Mouse (Mus musculus) thymus, adult 2 months (tissue): Measurements from ENCODE around the gene Rbms3. TPM values are rescaled to one million over a fixed set of nuclear protein-coding genes. Genes with fewer than 3 reads are reported as not detected.

Experiments
- DNase-seq: peaks from one replicate; pipeline ENCODE4 v3.0.0; 2021
- H3K27ac ChIP-seq: fragments of 200-500 bp; 2 replicates; pipeline ENCODE4 v1.5.1; 2012; ENCODE audit warnings: low read length, control low read depth; ENCODE audit not compliant: control insufficient read depth, insufficient read depth
- H3K27me3 ChIP-seq: fragments of 200-500 bp; 2 replicates; pipeline ENCODE4 v1.6.1; 2012; ENCODE audit warnings: mild to moderate bottlenecking, low read length, moderate library complexity, mixed read lengths; ENCODE audit not compliant: control insufficient read depth, insufficient read depth
- H3K36me3 ChIP-seq: fragments of 200-500 bp; 2 replicates; pipeline ENCODE4 v1.6.1; 2012; ENCODE audit warnings: mild to moderate bottlenecking, low read length, moderate library complexity; ENCODE audit not compliant: control insufficient read depth, insufficient read depth
- H3K4me1 ChIP-seq: fragments of 200-500 bp; replicated peaks from 2 replicates; pipeline ENCODE4 v1.6.1; 2012; ENCODE audit warnings: low read length; ENCODE audit not compliant: control insufficient read depth, insufficient read depth
- H3K4me3 ChIP-seq: fragments of 200-500 bp; 2 replicates; pipeline ENCODE4 v1.5.1; 2012; ENCODE audit warnings: mild to moderate bottlenecking, low read length, control low read depth, moderate library complexity; ENCODE audit not compliant: control insufficient read depth, insufficient read depth
- CTCF ChIP-seq: fragments of 200-500 bp; IDR thresholded peaks from 2 replicates; pipeline ENCODE4 v1.5.1; 2012; ENCODE audit warnings: mild to moderate bottlenecking, control low read depth, low read length, moderate library complexity, borderline replicate concordance; ENCODE audit not compliant: control insufficient read depth, poor library complexity, insufficient read depth; ENCODE audit errors: extremely low read depth
- POLR2A ChIP-seq: fragments of 200-500 bp; IDR thresholded peaks from 2 replicates; pipeline ENCODE4 v1.6.1; 2012; ENCODE audit warnings: mild to moderate bottlenecking, low read length, control low read depth, moderate library complexity; ENCODE audit not compliant: control insufficient read depth, poor library complexity, insufficient read depth; ENCODE audit errors: extremely low read depth
- WGBS: fragments of 180-500 bp; shearing (Covaris S2); methylation state at CpG from one replicate; pipeline ENCODE4 v1.1.7; 2018; 5-methylcytosine and 5-hydroxymethylcytosine counted together
- polyA plus RNA-seq: library from polyadenylated mRNA; depleted of rRNA; stranded (reverse); fragments of >200 nt; gene quantifications from 2 replicates; pipeline ENCODE4 v1.2.3, GENCODE M21; 2012

Rbms3 gene
- polyA plus RNA-seq, 1 experiment, result 10.9 TPM

GRCm38 (mm10) chr9:117404621-117405020 is 225.1 kb downstream of the Rbms3 start:
- Histone ChIP-seq H3K27me3 (no peaks in the 10 kb centered on the region), H3K36me3 (no peaks in the 10 kb centered on the region), H3K27ac (no peak overlapping the region), H3K4me3 (no peak overlapping the region), H3K4me1 (no peaks in the 10 kb centered on the region)
- 72% methylated on average over 4 of the region's 4 CpGs for WGBS
- DNase-seq, result no peak
- no peak for TF ChIP-seq POLR2A
- no peak for TF ChIP-seq CTCF

GRCm38 (mm10) chr9:117400262-117400671 is 229.4 kb downstream of the Rbms3 start:
- H3K27ac ChIP-seq, result no peak overlapping the region
- TF ChIP-seq CTCF (no peak), POLR2A (no peak)
- no peaks in the 10 kb centered on the region for H3K27me3 ChIP-seq
- H3K36me3 ChIP-seq, result no peaks in the 10 kb centered on the region
- H3K4me1 ChIP-seq, result no peaks in the 10 kb centered on the region
- DNase-seq, result no peak
- no peak overlapping the region for H3K4me3 ChIP-seq
- 4% methylated on average over 7 of the region's 7 CpGs for WGBS

- TF ChIP-seq POLR2A (no peak), CTCF (no peak)
- H3K4me3 ChIP-seq, result no peak overlapping the region
- H3K27me3 ChIP-seq, result no peaks in the 10 kb centered on the region
- no peak for DNase-seq
- H3K36me3 ChIP-seq, result no peaks in the 10 kb centered on the region
- no peaks in the 10 kb centered on the region for H3K4me1 ChIP-seq
- no peak overlapping the region for H3K27ac ChIP-seq
Measured at GRCm38 (mm10) chr9:117397071-117397470, 232.6 kb downstream of the Rbms3 start.

- WGBS, result 95% methylated on average over 8 of the region's 8 CpGs
- Histone ChIP-seq H3K4me3 (no peak overlapping the region), H3K27me3 (no peaks in the 10 kb centered on the region), H3K27ac (no peak overlapping the region), H3K36me3 (no peaks in the 10 kb centered on the region), H3K4me1 (no peaks in the 10 kb centered on the region)
- no peak for DNase-seq
- no peak for TF ChIP-seq POLR2A
- no peak for TF ChIP-seq CTCF
Measured at GRCm38 (mm10) chr9:117396586-117396985, 233.1 kb downstream of the Rbms3 start.

GRCm38 (mm10) chr9:117393626-117394525 is 235.8 kb downstream of the Rbms3 start:
- DNase-seq, result no peak
- no peaks in the 10 kb centered on the region for H3K27me3 ChIP-seq
- TF ChIP-seq POLR2A (no peak), CTCF (no peak)
- H3K27ac ChIP-seq, result no peak overlapping the region
- H3K4me3 ChIP-seq, result no peak overlapping the region
- WGBS, result 71% methylated on average over 18 of the region's 18 CpGs
- H3K4me1 ChIP-seq, result no peaks in the 10 kb centered on the region
- H3K36me3 ChIP-seq, result no peaks in the 10 kb centered on the region

GRCm38 (mm10) chr9:117388024-117388423 is 241.7 kb downstream of the Rbms3 start:
- H3K4me1 ChIP-seq, result no peaks in the 10 kb centered on the region
- no peaks in the 10 kb centered on the region for H3K27me3 ChIP-seq
- no peak overlapping the region for H3K27ac ChIP-seq
- 90% methylated on average over 9 of the region's 9 CpGs for WGBS
- no peak for TF ChIP-seq CTCF
- TF ChIP-seq POLR2A, result no peak
- DNase-seq, result no peak
- no peaks in the 10 kb centered on the region for H3K36me3 ChIP-seq
- H3K4me3 ChIP-seq, result no peak overlapping the region

- DNase-seq, result no peak
- 88% methylated on average over 5 of the region's 5 CpGs for WGBS
- H3K4me1 ChIP-seq, result no peaks in the 10 kb centered on the region
- no peaks in the 10 kb centered on the region for H3K27me3 ChIP-seq
- H3K36me3 ChIP-seq, result no peaks in the 10 kb centered on the region
- TF ChIP-seq CTCF, result no peak
- no peak for TF ChIP-seq POLR2A
- H3K27ac ChIP-seq, result no peak overlapping the region
- no peak overlapping the region for H3K4me3 ChIP-seq
Measured at GRCm38 (mm10) chr9:117380876-117381275, 248.8 kb downstream of the Rbms3 start.
